Mouse (Mus musculus): ENCODE measurements at regions not wholly inside any gene's neighbourhood (a gene's known extent, or its start where the extent isn't known, plus 50 kb on each side); places are given as distances from the start of the nearest gene placed in this dataset.

GRCm38 (mm10) chr13:103589646-103590045, 184.8 kb downstream of the Srek1 start:
- no peak for DNase-seq (ENCODE audit: extremely low read depth)
- H3K9ac ChIP-seq (ENCODE audit: insufficient read depth, low read depth) = no peak overlapping the region
- TF ChIP-seq POLR2AphosphoS2 (IDR thresholded peaks at IDR 0.05; ENCODE audit: low read depth, low read length) (no peak), TCF12 (IDR thresholded peaks at IDR 0.05; ENCODE audit: low read depth, low read length) (no peak), NRF1 (IDR thresholded peaks at IDR 0.05; ENCODE audit: low read depth, low read length) (no peak), ZKSCAN1 (IDR thresholded peaks at IDR 0.05; ENCODE audit: borderline replicate concordance, low read depth, low read length) (no peak), MAX (IDR thresholded peaks at IDR 0.05; ENCODE audit: low read length) (no peak), GABPA (IDR thresholded peaks at IDR 0.05; ENCODE audit: insufficient replicate concordance, low read depth, low read length) (no peak), SMC3 (IDR thresholded peaks at IDR 0.05; ENCODE audit: low read depth, low read length) (no peak), SIN3A (IDR thresholded peaks at IDR 0.05; ENCODE audit: low read length) (no peak), IRF4 (IDR thresholded peaks at IDR 0.05; ENCODE audit: low read depth, low read length) (no peak), ZMIZ1 (IDR thresholded peaks at IDR 0.05; ENCODE audit: low read depth, low read length) (no peak), MEF2A (IDR thresholded peaks at IDR 0.05; ENCODE audit: borderline replicate concordance, low read depth, low read length) (no peak), CTCF (conservative IDR thresholded peaks at IDR 0.05 in 1 of 2, IDR thresholded peaks at IDR 0.05 in 1 of 2; ENCODE audit: low read depth in 2 of 2, low read length in 2 of 2) (no peak), MAZ (IDR thresholded peaks at IDR 0.05; ENCODE audit: low read depth, low read length) (no peak), ELF1 (IDR thresholded peaks at IDR 0.05; ENCODE audit: low read depth, low read length) (no peak), MXI1 (IDR thresholded peaks at IDR 0.05; ENCODE audit: low read depth, low read length) (no peak), CHD2 (IDR thresholded peaks at IDR 0.05; ENCODE audit: low read length) (no peak), NELFE (IDR thresholded peaks at IDR 0.05; ENCODE audit: low read depth, low read length) (no peak), JUND (conservative IDR thresholded peaks at IDR 0.05; ENCODE audit: low read depth, low read length) (no peak), HCFC1 (IDR thresholded peaks at IDR 0.05; ENCODE audit: low read depth, low read length) (no peak), JUN (IDR thresholded peaks at IDR 0.05; ENCODE audit: insufficient read depth, low read depth, low read length) (no peak)
- peaks cover 5 to 6% of the 10 kb centered on the region in 2 experiments; a peak in 3 of 4 replicates for H3K4me1 ChIP-seq (ENCODE audit: control insufficient read depth in 1 of 2, insufficient read depth in 2 of 2)
- H3K9me3 ChIP-seq (replicated peaks; ENCODE audit: low read length) = no peaks in the 10 kb centered on the region
- H3K27ac ChIP-seq (ENCODE audit: insufficient read depth, low read depth) = no peak overlapping the region
- in situ Hi-C loops (cut with MboI; ENCODE audit: low pct_ligation_motif_present, low pct_unique_long_range_greater_than_20kb, low sequenced_read_pairs) (no loop called here), dilution Hi-C loops (cut with MboI; ENCODE audit: extremely low pct_ligation_motif_present, extremely low pct_unique_long_range_greater_than_20kb, low sequenced_read_pairs) (no loop called here)
- no peaks in the 10 kb centered on the region for H3K36me3 ChIP-seq (replicated peaks in 1 of 2; ENCODE audit: control insufficient read depth in 1 of 2, insufficient read depth in 1 of 2, low read length in 1 of 2)
- no peaks in the 10 kb centered on the region for H3K27me3 ChIP-seq (replicated peaks)
- H3K4me2 ChIP-seq (ENCODE audit: insufficient read depth, low read depth, poor library complexity, severe bottlenecking) = no peak overlapping the region
- H3K4me3 ChIP-seq (replicated peaks in 1 of 3; ENCODE audit: low read depth in 2 of 3, low read length in 2 of 3, poor library complexity in 1 of 3) = no peak overlapping the region
- H3K79me2 ChIP-seq (replicated peaks; ENCODE audit: control insufficient read depth, extremely low read depth, insufficient read depth, poor library complexity, severe bottlenecking) = no peaks in the 10 kb centered on the region

GRCm38 (mm10) chr13:103576856-103577255, 197.6 kb downstream of the Srek1 start:
- Histone ChIP-seq H3K9me3 (replicated peaks; ENCODE audit: low read length) (no peaks in the 10 kb centered on the region), H3K4me2 (ENCODE audit: insufficient read depth, low read depth, poor library complexity, severe bottlenecking) (no peak overlapping the region), H3K36me3 (replicated peaks in 1 of 2; ENCODE audit: control insufficient read depth in 1 of 2, insufficient read depth in 1 of 2, low read length in 1 of 2) (no peaks in the 10 kb centered on the region), H3K27me3 (replicated peaks) (no peaks in the 10 kb centered on the region), H3K4me3 (replicated peaks in 1 of 3; ENCODE audit: low read depth in 2 of 3, low read length in 2 of 3, poor library complexity in 1 of 3) (no peak overlapping the region), H3K4me1 (ENCODE audit: control insufficient read depth in 1 of 2, insufficient read depth in 2 of 2) (no peaks in the 10 kb centered on the region), H3K79me2 (replicated peaks; ENCODE audit: control insufficient read depth, extremely low read depth, insufficient read depth, poor library complexity, severe bottlenecking) (no peaks in the 10 kb centered on the region), H3K9ac (ENCODE audit: insufficient read depth, low read depth) (no peak overlapping the region), H3K27ac (ENCODE audit: insufficient read depth, low read depth) (no peak overlapping the region)
- TF ChIP-seq MYC (IDR thresholded peaks at IDR 0.05; ENCODE audit: low read depth, low read length) = no peak
- TF ChIP-seq TBP (conservative IDR thresholded peaks at IDR 0.05; ENCODE audit: low read depth, low read length) = no peak
- no peak for TF ChIP-seq MEF2A (IDR thresholded peaks at IDR 0.05; ENCODE audit: borderline replicate concordance, low read depth, low read length)
- TF ChIP-seq MAZ (IDR thresholded peaks at IDR 0.05; ENCODE audit: low read depth, low read length) = no peak
- TF ChIP-seq USF2 (conservative IDR thresholded peaks at IDR 0.05; ENCODE audit: low read depth, low read length) = no peak
- no peak for TF ChIP-seq USF1 (IDR thresholded peaks at IDR 0.05; ENCODE audit: low read depth, low read length)
- TF ChIP-seq UBTF (IDR thresholded peaks at IDR 0.05; ENCODE audit: low read depth, low read length) = no peak
- TF ChIP-seq ZC3H11A (IDR thresholded peaks at IDR 0.05; ENCODE audit: low read depth, low read length) = no peak
- in situ Hi-C loops (cut with MboI; ENCODE audit: low pct_ligation_motif_present, low pct_unique_long_range_greater_than_20kb, low sequenced_read_pairs) (no loop called here), dilution Hi-C loops (cut with MboI; ENCODE audit: extremely low pct_ligation_motif_present, extremely low pct_unique_long_range_greater_than_20kb, low sequenced_read_pairs) (no loop called here)
- DNase-seq (ENCODE audit: extremely low read depth) = no peak
